Mouse (Mus musculus) embryo, embryonic 10.5 days (tissue): ENCODE results near the gene Gm37240.
A peak's percentile ranks its signal among the peaks of the same experiment; 100 is the strongest.

Source experiments
- DNase-seq: peaks from one replicate; pipeline ENCODE4 v3.0.0-alpha.2; 2015; ENCODE audit warnings: low spot score

Gene Gm37240

DNA sequence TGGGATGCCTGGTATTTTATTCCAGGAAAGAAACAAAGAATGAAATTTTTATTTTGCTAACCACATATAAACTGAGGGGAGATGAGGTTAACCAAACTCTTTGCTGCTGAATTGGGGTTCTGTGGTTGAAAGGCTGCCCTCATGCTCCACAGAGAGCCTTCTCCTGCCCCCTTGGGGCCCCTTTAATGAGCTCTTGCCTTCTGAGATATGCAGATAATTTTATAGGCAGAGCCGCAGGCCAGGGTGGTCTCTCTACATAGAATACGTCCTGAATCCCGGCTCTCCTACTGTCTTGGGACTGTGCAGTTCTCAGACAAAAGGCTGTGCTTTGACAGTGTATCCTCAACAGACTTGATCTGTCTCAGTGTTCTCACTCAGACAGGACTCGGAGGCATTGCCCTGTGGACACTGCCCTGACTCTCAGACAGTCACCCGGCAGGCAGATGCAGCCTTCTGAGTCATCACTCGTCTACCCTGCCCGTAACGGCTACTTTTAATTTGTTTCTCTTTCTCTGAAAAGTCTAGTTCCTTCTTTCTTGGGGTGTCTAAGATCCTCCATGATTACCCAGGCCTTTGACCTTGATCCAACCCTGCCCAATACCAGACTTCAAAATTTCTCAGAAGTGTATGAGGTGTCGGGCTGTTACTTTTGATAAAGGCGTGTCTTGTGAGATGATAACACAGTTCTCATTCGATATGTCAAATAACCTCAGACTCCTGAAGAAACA is 1184.1 kb downstream of the Gm37240 start:
- no peak for DNase-seq

GRCm38 (mm10) chr3:84701964-84702363 is 1185.4 kb downstream of the Gm37240 start:
- no peak for DNase-seq

- DNase-seq, result no peak
These were observed 1185.8 kb downstream of the Gm37240 start for GRCm38 (mm10) chr3:84701509-84701908.

DNA sequence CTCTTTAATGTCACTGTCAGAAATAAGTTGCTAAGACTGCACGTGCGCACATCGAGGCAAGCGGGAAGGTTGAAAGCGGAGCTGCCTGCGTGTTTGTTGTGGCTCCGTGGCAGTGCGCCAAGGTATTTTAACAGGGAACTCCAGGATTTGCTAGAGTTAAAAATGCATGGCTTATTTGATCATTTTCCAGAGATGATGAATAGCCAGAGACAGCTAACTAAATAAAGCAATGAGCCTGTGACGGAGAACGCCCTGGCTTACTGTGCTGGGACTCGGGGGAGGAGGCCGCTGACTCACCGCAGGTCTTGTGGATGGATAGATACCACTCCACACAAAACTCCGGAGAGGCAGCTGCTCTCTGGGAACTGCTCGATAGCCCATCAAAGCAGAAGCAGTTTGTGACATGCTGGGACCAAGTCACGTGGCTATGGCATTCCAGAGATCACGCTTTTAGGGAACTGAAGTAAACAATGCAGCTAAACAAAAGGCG is 1190.8 kb downstream of the Gm37240 start:
- DNase-seq, result no peak

DNA sequence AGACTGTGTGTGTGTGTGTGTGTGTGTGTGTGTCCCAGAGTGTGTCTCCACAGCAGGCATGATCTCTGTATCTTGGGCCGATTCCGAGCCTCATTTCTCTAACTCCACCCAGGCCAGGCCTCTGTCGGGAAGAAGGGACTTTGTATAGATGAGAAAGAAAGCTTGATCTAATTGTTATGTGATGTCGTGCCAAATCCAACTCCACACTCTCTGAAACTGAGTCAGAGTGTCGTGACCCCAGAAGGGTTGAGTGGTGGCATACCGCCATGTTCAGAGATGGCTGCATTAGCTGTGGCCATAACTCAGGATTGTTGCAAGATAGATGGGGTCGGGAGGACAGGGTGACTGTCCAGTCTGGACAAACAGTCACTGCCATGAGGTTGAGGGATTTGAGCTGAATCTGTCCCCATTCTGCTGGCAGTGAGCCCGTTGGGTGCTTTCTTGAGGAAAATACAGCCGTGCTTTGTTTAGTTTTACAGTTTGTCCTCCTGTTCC is 1191.4 kb downstream of the Gm37240 start:
- no peak for DNase-seq

DNA sequence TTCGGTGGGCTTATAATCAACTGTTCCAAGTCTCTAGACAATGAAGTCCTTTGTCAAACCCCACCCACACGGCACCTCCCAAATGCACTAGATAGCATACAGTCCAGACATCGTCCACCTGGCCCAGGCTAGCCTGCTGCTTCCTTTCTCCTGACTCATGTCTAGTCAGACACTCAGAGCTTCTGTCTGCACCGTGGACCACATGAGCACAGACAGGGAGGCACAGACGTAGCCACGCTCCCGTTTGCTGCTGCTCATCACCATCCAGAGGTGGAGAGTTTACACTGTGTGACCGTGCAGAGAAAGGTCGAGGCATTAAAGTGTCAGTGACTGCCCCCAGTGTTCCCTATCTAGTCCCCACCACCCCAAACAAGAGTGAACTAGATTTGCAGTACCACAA is 1191.9 kb downstream of the Gm37240 start:
- DNase-seq, result no peak

DNA sequence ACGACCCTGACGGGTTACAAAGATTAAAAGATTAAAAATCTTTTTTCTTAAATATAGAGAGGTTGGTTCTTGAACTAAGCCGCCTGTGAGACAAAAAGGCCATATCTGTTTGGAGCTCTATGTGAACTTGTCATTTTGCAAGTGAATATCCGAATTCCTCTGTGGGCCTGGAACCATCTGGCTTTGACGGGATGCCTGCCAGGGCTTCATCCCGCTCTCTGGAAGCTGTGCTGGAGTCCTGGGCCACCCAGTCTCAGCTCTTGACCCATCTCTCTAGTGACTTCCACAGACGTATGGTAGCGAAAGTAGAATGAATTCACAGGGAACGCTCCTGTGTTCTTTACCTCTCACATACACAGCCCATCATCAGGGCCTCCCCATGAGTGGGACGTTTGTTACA is 1193.4 kb downstream of the Gm37240 start:
- no peak for DNase-seq

DNA sequence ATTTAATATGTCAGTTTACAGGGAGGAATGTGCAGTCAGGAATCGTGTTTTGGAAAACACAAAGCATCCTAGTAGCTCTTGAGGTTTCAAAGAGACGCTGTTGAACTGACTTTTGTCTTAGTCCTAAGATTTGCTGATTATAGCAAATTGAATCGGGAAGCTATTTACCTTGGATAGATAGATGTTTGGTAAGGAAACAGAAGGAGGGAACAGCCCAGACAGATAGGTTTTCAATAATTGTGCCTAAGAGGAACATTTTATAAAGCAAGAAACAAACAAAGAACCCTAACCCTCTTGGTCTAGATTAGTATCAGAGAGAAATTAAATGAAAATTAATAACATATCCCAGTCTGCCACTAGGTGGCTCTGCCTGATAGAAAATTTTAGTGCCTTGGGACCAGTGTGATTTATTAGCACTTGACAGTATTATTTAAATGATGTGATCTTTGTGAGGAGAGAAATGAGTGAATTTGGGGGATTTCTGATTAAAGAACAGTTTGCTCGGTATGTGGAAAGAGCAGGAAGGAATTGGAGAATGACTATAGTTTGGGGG is 1194.6 kb downstream of the Gm37240 start:
- peak; percentile 79 for DNase-seq

GRCm38 (mm10) chr3:84690091-84690771 is 1197.1 kb downstream of the Gm37240 start:
- no peak for DNase-seq

DNA sequence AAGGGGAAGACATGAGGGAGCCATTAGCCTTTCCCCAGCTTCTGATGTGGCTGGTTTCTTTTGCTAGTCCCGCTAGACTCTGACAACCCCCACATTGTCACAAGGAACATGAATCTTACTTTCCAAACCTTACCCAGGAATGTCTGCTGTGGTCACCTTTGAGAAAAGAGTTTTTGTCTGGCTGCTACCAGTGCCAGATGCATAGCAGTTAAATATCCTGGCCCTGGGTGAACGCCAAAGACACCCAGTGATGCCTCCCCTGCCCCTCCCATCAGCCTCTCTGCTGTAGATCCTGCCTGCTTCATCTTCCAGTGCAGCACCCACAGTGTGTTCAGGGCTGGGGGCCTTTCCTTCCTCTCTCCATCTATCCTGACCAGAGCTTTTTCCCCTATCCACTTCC is 1197.7 kb downstream of the Gm37240 start:
- DNase-seq, result no peak

DNA sequence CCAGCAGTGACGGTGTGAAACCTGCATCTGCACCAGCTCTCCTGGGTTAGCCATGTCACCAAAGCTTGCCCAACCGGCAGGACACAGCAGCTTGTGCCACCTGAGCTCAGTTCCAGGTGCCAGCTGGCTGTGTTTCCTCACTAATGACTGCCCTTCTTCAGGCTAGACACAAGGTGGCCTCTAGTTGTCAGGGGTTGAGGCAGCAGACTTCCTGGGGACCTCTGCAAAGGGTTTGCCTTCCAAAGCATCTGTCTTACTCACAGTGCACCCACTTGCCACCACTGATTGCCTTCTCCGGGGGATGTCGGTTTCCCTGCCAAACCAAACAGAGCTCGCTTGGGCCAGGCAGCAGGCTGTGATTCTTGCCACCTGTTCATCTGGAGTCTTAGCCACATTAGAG is 1199.1 kb downstream of the Gm37240 start:
- no peak for DNase-seq

DNA sequence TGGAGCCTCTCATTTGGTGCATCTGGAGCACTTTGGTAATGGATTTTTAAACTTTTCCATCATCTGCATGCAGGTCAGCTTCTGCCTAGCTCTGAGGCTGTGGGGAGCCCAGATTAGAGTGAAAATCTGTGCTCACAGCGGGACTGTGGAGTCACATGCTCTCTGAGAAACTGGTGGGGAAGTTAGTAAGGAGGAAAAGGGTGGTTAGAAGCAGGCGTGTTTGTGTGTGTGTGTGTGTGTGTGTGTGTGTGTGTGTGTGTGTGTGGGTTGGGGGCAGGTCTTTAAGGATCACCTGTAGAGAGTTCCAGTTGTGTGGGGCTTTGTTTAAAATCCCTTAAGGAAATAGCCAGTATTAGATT is 1199.9 kb downstream of the Gm37240 start:
- DNase-seq, result no peak

DNA sequence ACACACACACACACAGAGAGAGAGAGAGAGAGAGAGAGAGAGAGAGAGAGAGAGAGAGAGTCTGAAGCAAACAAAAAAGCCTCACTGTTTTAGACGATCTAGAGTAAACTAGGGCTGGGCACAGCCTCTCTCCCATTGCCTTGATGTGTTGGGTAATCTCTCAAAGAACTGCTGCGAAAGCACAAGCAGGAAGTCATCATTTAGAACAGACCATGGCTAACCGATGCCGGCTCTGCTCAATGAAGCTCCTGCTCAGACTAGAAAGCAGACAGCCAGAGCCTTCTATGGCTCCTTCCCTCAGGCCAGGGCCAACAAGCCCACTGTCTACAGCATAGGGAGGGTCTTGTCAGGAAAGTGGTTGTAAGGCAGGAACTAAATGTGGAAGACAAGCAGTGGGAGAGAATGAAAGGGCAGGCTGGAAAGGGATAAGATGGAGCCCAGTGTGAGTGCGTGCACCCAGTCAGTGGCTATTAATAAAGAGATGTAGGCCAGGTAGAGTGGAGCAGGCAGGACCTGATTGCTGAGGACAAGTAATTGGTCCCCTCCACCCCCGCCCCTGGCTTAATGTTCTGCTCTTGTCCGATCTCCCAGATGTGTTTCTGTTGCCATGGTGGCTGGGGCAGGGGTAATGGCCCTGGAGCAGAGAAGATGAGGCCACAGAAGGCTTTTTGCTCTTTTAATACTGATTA is 1200.4 kb downstream of the Gm37240 start:
- no peak for DNase-seq

DNA sequence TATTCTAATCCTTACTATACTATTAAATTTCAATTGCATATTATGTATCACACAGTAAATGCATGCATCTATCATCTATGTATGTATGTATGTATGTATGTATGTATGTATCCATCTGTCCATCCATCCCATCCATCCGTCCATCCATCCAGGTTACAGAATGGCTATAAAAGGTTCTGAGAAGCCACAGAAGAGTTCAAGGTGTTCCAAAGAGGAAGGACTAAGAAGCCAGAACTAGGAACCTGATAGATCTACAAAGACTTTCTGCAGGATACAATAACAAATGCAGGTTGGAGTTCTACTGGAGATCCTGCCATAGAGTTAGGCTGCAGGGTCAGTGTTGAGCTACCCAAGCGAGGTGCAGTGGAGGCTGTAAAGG is 1201.0 kb downstream of the Gm37240 start:
- no peak for DNase-seq

GRCm38 (mm10) chr3:84685662-84686293 is 1201.5 kb downstream of the Gm37240 start:
- no peak for DNase-seq

DNA sequence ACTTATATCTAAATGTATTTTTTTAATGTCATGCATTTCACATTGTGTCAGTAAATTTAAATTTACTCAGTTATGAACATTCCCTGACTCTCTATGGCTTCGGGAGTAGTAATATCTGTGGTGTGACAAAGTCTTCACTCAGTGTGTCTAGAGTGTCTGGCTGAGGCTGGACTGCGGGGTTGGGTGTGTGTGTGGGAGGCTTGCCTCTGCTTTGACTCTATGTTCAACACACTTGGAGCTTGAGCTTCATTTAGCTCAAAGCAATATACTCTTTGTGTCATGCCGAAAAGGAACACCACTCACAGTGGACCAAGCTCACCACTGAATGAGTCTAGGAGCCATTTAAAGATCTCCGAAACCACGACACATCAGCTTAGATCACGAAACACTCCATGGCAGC is 1203.5 kb downstream of the Gm37240 start:
- no peak for DNase-seq

DNA sequence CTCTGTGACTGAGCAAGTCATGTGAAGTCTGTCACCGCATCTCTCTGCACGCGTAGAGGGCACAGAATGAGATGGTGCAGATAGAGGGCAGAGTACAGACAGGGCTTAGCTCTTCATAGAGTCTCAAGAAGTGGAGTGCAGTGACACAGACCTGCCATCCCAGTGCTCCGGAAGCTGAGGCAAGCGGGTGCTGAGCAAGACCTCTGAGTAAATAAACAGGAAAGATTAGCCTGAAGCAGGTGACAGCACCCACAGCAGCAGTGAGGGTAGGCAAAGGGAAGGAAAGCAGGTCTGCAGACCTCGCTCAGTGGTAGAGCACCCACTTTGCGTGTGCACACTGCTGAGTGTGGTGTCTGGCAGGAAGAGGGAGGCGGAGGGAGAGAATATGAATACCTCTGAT is 1205.6 kb downstream of the Gm37240 start:
- no peak for DNase-seq

GRCm38 (mm10) chr3:84680062-84680461 is 1207.3 kb downstream of the Gm37240 start:
- DNase-seq, result no peak

DNA sequence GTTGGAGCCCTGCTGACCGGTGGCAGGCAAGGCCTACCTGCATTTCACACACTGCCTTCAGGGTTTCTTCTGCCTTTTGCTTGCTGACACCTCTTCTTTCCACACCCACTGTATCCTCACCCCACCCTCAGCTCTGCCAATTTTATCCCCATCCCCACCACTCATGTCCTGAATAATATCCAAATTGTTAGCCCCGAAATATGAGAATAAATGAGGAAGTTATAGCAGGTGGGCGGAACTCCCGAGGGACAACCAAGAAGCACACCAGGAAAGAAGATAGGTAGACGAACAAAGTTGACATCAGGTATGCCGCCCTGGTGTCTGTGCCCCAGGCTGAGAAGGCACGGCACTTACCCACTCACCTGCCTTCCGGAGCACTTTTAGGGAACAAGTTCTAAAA is 1207.8 kb downstream of the Gm37240 start:
- no peak for DNase-seq

- DNase-seq, result no peak
These were observed 1208.4 kb downstream of the Gm37240 start for GRCm38 (mm10) chr3:84678891-84679290.

DNA sequence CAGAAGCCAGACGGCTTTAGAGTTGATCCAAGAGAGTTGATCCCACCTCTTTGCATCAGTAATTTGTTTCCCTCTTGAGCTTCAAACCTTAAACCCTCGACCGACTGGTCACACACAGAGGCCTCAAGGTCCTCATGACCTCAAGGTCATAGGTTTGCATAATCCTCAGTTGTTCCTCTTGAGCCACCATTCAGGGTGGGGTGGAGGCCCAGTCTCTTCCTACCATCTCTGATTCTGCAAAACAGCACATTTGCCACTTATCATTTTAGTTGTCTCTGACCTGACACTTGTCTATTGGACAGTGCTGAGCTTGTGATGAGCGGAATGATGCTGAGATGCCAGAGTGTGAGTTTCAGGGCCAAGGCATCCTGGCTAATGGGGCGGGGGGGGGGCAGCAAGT is 1211.6 kb downstream of the Gm37240 start:
- no peak for DNase-seq

DNA sequence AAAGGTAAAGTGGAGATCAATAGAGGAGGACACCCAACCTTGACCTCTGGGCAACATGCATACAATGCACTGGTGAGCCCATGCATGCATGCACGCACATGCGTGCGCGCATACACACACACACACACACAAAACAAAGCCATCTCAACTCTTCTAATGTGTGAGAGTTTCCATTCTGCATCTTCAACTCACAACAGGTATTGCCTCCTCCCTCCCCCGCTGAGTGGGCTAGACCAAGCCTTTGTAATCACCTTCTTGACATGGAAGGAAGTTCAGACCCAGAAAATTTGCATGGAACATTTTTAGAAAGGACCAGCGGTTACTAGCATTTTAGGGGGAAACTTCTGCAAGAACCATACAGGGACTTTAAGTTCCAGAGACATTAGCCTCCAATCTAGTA is 1213.8 kb downstream of the Gm37240 start:
- no peak for DNase-seq
